Mouse (Mus musculus) bone marrow, adult 2 months (tissue): ENCODE results near the gene Msmp.
A peak's percentile ranks its signal among the peaks of the same experiment; 100 is the strongest.

Experiments used
- CTCF ChIP-seq: fragments of 200-500 bp; IDR thresholded peaks from 2 replicates; pipeline ENCODE4 v1.5.1; 2011; ENCODE audit warnings: low read length, control low read depth; ENCODE audit not compliant: control insufficient read depth, insufficient read depth
- POLR2A ChIP-seq: fragments of 200-500 bp; IDR thresholded peaks from 2 replicates; pipeline ENCODE4 v1.6.1; 2011; ENCODE audit warnings: low read depth, mild to moderate bottlenecking, control low read depth, low read length, borderline replicate concordance; ENCODE audit not compliant: control insufficient read depth

DNA sequence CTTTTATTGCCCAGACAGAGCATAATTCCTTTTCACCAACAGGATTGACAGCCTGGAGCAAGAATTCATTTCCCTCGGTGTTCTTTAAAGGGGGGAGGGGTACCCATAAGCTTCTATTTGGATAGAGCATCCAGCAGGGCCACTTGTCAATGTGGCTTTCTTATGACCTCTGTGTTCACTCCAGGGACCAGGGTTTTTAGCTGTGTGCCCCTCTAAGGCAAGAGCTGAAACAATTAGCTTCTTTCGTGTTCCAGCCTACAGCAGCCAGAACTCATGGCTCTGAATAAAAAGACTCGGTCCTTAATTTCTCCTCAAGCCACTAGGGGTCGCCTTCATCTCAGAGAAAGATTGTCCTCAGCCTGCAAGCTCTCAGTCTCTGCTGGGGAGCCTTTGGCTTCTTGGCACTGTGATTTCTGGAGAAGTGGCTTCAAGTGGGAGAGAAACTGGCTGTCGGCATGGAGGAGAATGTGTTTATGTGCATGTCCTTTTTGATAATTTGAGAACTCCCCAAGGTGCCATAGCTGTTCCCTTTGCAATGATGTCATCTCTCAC lies 45.8 kb upstream of the Msmp start:
- peak; percentile 51 for TF ChIP-seq CTCF
- no peak for TF ChIP-seq POLR2A
